Mouse (Mus musculus): ENCODE measurements around the gene Sgk1. TPM values are rescaled to one million over a fixed set of nuclear protein-coding genes. Genes with fewer than 3 reads are reported as not detected.
"Not testable (repeated sequence)": the region's sequence is repeated elsewhere in the genome, so short reads cannot be mapped to it uniquely, and the experiment has no call there.

Sgk1 gene
- polyA plus RNA-seq, 1 experiment = 1.6 TPM

DNA sequence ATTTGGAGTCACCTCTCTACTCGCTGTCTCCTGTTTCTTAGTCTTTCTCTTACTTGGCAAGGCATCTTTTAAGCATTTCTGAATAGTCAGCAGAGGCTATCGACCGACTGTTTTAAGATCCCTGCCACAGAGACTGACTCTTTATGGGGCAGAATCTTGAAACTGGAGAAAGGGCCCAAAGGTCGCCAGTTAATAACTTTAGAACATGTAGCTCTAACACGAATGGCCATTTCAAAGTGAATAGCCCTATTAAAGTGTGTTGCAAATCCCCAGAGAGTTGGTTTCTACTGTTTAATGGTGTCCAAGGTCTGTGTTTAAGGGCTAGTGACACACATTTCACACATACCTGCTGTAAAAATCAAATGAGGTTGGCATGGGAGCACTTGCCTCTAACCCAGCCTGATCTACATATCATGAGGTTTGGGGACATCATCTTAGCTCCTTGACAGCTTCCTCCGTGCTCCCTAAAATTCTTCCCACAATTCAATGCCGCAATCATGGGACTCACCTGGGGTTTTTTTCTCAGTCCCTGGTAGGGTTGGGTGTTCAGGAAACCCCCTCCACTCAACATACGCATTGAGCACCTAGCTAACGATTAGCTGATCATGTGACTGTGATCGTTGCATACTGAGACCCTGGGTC lies 125.3 kb downstream of the Sgk1 start:
- Histone ChIP-seq H3K4me3 (replicated peaks) (no peak overlapping the region), H3K36me3 (replicated peaks; ENCODE audit: low read length) (no peaks in the 10 kb centered on the region), H3K27me3 (replicated peaks) (peaks cover 17% of the 10 kb centered on the region), H3K4me1 (no peaks in the 10 kb centered on the region; the same call in 1 of the 2 replicates), H3K9me3 (no peaks in the 10 kb centered on the region)
- no peak for TF ChIP-seq FLI1 (IDR thresholded peaks at IDR 0.05; ENCODE audit: low read length)
- TF ChIP-seq GATA1 (IDR thresholded peaks at IDR 0.05; ENCODE audit: borderline replicate concordance, low read length) = no peak

GRCm38 (mm10) chr10:22007802-22008172 lies 125.8 kb downstream of the Sgk1 start:
- Histone ChIP-seq H3K36me3 (replicated peaks; ENCODE audit: low read length) (no peaks in the 10 kb centered on the region), H3K27me3 (replicated peaks) (peaks cover 18% of the 10 kb centered on the region), H3K4me1 (no peaks in the 10 kb centered on the region; the same call in 1 of the 2 replicates), H3K4me3 (replicated peaks) (no peak overlapping the region), H3K9me3 (no peaks in the 10 kb centered on the region)
- TF ChIP-seq GATA1 (IDR thresholded peaks at IDR 0.05; ENCODE audit: borderline replicate concordance, low read length) = no peak

DNA sequence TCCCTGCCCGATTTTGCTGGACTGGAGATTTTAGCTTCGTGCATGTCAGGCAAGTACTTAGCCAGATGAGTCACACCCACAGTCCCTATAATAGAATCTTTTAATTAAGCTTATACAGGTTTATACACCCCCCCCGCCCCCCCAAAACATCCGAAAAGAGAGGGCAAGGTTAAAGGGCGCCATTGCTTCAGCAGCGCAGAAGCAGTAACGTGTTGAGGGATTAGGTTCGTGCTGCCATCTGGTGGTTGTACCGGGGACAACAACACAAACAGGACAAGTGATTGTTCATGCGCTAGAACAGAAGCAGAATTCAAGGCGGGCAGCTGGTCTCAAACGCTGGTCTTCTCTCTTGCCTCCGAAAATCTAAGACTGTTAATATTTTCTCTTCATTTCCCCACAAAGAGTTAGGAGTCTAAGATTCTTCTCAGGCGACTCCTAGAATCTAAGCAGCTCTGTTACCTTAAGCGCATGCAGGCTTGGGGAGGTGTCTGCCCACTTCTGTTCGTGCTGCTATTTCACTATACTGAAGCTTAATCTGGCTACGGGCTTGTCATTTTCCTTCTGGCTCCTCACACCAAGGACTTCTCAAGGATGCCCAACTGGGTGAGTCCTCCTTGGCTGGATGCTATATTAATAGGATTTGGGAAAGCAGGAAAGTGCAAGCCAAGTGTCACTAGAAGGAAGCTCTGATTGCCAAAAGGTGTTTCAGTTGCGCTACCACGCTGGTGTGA lies 128.3 kb downstream of the Sgk1 start:
- Histone ChIP-seq H3K27me3 (replicated peaks) (peaks cover 14% of the 10 kb centered on the region), H3K4me1 (no peaks in the 10 kb centered on the region; the same call in 1 of the 2 replicates), H3K36me3 (replicated peaks; ENCODE audit: low read length) (no peaks in the 10 kb centered on the region), H3K4me3 (replicated peaks) (peak overlapping the region; percentile 59), H3K9me3 (no peaks in the 10 kb centered on the region)
- TF ChIP-seq FLI1 (IDR thresholded peaks at IDR 0.05; ENCODE audit: low read length) (no peak), GATA1 (IDR thresholded peaks at IDR 0.05; ENCODE audit: borderline replicate concordance, low read length) (no peak)

- TF ChIP-seq FLI1 (IDR thresholded peaks at IDR 0.05; ENCODE audit: low read length) = no peak
- no peak for TF ChIP-seq GATA1 (IDR thresholded peaks at IDR 0.05; ENCODE audit: borderline replicate concordance, low read length)
- Histone ChIP-seq H3K4me1 (no peaks in the 10 kb centered on the region), H3K27me3 (replicated peaks) (peaks cover 10% of the 10 kb centered on the region), H3K36me3 (replicated peaks; ENCODE audit: low read length) (no peaks in the 10 kb centered on the region), H3K4me3 (replicated peaks) (no peak overlapping the region), H3K9me3 (no peaks in the 10 kb centered on the region)
These were observed 135.6 kb downstream of the Sgk1 start for GRCm38 (mm10) chr10:22017469-22018159.

- Histone ChIP-seq H3K4me3 (replicated peaks) (no peak overlapping the region), H3K9me3 (no peaks in the 10 kb centered on the region), H3K27me3 (replicated peaks) (peaks cover 9% of the 10 kb centered on the region), H3K4me1 (no peaks in the 10 kb centered on the region), H3K36me3 (replicated peaks; ENCODE audit: low read length) (no peaks in the 10 kb centered on the region)
- TF ChIP-seq FLI1 (IDR thresholded peaks at IDR 0.05; ENCODE audit: low read length) (no peak), GATA1 (IDR thresholded peaks at IDR 0.05; ENCODE audit: borderline replicate concordance, low read length) (no peak)
These were observed 136.6 kb downstream of the Sgk1 start for GRCm38 (mm10) chr10:22018618-22019017.

GRCm38 (mm10) chr10:22034303-22034702 lies 152.3 kb downstream of the Sgk1 start:
- no peaks in the 10 kb centered on the region for H3K36me3 ChIP-seq (replicated peaks; ENCODE audit: low read length)
- H3K27me3 ChIP-seq (replicated peaks) = no peaks in the 10 kb centered on the region
- H3K4me1 ChIP-seq = no peaks in the 10 kb centered on the region
- no peak overlapping the region for H3K4me3 ChIP-seq (replicated peaks)
- H3K9me3 ChIP-seq = no peaks in the 10 kb centered on the region
- TF ChIP-seq GATA1 (IDR thresholded peaks at IDR 0.05; ENCODE audit: borderline replicate concordance, low read length) = no peak
- no peak for TF ChIP-seq FLI1 (IDR thresholded peaks at IDR 0.05; ENCODE audit: low read length)

DNA sequence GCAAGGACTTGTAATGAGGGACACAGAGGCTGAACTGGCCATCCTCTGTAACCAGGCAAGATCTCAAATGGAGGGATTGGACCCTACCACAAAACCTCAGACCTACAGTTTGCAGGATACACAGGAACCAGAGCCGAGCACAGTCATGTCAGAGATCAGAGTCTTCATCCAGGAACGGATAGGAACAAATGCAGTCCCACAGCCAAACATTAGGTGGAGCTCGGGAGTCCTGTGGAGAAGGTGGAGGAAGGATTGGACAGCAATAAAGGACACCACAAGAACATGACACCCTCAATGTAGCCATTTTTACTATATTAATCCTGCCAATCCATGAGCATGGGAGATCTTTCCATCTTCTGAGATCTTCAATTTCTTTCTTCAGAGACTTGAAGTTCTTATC lies 154.3 kb downstream of the Sgk1 start:
- not testable (repeated sequence) for H3K36me3 ChIP-seq (replicated peaks; ENCODE audit: low read length); H3K4me3 ChIP-seq (replicated peaks); H3K9me3 ChIP-seq; H3K4me1 ChIP-seq; H3K27me3 ChIP-seq (replicated peaks)

Other genes starting within 250 kb of the Sgk1 start
- gene 4930444G20Rik, start 185.9 kb downstream of the Sgk1 start, polyA plus RNA-seq (2012; ENCODE audit: insufficient read depth, low replicate concordance) = 0.96 TPM in 1 of 2 replicates, not detected in the other

All from megakaryocyte, embryonic 14.5 days (primary cell).